Mouse (Mus musculus): ENCODE data around the gene Chd1.
A peak's percentile ranks its signal among the peaks of the same experiment; 100 is the strongest.
"Not testable (repeated sequence)": the region's sequence is repeated elsewhere in the genome, so short reads cannot be mapped to it uniquely, and the experiment has no call there.

The Chd1 gene

DNA sequence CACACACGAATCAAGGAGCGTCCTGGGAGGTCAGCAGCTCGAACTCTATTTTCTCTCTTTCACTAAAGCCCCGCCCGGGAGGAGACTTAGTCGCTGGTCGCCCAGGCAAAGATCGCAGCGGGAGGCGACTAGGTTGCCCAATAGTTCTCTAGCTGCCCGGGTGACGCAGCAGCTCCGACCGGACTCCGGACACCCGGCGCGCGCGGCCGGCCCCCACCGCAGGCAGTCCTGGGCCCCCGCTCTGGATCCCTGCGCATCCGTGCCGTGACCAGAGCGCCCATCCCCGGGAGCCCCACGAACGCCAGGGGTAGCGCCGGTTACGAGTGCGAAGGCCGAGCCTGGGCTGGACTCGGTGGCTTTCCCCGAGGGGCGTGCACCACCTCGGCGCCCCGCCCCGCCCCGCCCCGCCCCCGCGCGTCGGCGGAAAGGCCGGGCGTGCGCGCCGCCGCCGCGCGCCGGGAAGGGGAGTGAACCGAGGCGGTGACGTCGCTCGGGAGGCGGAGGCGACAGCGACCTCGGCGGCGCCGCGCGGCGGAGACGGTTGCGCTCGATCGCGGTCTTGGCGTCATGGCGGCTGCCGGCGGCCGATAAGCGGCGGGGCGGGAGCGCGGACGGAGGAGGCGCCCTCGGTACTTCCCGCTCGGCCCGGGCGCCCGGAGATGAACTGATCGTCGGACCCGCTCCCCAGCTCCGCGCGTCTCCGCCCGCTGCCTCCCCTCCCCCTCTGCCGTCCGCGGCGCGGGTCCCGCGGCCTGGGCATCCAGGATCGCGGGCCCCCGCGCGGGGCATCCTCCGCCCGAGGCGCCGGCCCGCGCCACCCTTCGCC is at the start of gene Chd1:
TSS of gene Chd1 (plus strand) at position 493 of the 826 bp plus-strand sequence.
- DNase-seq (ENCODE audit: extremely low read depth, insufficient read length, low spot score): peak; percentile 89

- no peak for DNase-seq (ENCODE audit: extremely low read depth, insufficient read length, low spot score)
Observed at GRCm38 (mm10) chr17:15656881-15657607, 47.7 kb upstream of the Chd1 start.

GRCm38 (mm10) chr17:15672870-15673269 is 31.9 kb upstream of the Chd1 start:
- no peak for DNase-seq (ENCODE audit: extremely low read depth, insufficient read length, low spot score)

DNA sequence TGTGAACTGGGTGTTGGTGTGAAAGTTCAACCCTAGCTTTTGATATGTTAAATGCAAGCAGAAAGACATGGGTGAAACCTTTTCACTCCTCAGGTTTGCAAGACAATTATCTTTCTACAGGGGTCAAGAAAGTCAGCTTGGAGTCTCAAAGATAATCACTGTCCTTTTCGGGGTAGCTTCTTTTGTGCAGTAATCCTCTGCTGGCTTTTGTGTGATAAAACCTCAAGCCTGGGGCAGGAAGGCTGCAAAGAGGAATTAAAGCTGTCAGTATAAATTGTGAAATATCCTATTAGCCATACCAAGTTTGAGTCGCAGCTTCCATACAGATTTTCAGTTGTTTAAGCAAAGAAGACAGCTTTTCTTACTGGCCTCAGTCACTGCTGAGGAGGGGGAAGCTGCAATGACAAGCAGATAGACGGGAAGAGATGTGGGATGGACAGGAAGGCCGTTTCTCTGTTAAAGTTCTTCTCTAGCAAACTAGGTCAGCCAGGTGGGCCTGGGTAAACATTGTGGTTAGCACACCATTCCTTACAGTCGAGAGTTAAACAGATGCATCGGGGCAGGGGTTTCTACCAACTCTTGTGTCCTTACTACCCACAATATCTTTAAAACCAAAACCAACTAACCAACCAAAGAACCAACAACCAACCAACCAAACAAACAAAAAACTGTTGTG is 26.7 kb upstream of the Chd1 start:
- no peak for DNase-seq (ENCODE audit: extremely low read depth, insufficient read length, low spot score)

- DNase-seq (ENCODE audit: extremely low read depth, insufficient read length, low spot score): no peak
Observed at GRCm38 (mm10) chr17:15679966-15680630, 24.7 kb upstream of the Chd1 start.

DNA sequence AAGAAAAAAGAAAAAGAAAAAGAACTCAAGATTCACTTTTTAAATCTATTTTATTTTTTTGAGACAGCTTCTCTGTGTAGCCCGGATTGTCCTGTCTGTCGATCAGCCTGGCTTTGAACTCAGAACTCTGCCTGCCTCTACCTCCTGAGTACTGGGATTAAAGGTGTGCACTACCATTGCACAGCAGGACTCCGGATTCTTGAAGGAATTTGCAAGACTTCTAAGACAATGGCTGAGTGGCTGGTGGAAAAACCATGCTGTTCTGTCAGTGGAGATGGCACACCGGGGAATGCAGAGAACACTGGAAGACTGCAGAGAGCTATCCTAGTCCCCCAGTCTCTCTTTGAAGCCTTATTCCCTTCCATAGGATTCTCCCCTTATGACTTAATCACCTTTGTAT is 24.1 kb upstream of the Chd1 start:
- DNase-seq (ENCODE audit: extremely low read depth, insufficient read length, low spot score): no peak

DNA sequence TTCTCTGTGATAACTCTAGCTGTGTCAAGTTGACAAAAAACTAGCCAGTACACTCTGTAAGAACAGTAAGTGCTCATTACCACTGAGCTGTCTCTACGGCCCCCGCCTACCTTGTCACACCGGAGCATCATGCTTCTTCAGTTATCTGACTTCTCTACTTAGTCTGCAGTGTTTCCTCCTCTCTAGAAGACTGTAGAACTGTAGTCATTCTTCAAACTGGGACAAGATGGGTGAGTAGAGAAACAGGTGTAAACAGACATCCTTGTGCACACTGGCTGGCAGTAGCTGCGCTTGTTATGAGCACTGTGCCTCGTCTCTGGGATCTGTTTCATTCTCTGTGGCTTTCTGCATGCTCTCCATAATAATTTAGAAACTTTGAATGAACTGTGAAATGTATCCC is 18.4 kb upstream of the Chd1 start:
- no peak for DNase-seq (ENCODE audit: extremely low read depth, insufficient read length, low spot score)

DNA sequence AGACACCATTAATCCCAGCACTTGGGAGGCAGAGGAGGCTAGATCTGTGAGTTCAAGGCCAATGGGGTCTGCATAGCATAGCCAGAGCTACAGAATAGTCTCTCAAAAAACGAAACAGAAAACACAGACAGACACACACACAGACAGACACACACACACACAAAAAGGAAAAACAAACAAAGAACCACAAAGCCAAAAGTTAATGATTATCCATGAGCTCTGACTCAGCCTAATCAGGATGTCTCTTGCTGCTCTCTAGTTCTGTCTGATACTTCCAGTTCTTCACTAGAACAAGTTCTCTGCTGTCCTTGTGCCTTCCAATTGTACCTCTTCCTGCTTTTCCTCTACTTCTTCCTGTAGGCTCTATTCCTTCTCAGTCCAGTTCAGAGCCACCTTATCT is 14.5 kb upstream of the Chd1 start:
- no peak for DNase-seq (ENCODE audit: extremely low read depth, insufficient read length, low spot score)

DNA sequence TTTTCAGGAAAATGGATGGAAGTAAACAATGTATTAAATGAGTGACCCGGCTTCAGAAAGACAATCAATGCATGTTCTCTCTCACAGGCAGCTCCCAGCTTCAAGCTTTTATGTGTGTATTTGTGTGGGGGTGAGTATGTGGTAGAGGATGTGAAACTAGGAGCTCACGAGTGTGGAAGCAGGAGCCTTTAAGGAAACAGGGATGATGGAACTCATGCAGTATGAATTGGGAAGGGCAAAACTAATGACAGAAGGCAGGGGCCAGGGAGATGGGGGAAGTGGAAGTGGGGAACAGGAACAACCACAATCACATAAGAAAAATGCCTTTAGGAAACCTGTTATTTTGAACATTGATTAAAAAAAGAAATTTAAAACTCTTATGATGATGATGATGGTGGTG is 9.2 kb upstream of the Chd1 start:
- no peak for DNase-seq (ENCODE audit: extremely low read depth, insufficient read length, low spot score)

DNA sequence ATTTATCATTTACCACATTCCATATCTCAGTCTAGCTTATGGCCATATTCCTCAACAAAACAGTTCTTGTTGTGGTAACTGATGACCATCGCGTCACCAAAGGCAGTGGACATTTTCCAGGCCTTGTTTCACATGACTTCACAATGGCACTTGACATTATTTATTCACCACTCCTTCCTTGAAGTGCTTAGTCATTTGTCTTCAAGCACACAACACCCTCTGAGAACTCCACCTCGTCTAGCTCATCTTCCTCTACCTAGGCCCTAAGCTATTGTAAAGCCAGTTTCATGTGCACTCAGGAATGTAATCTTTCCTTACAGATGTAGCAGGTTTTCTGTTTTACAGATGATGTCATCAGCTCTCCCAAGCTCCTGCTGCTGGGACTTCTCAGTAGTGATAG is 5.8 kb upstream of the Chd1 start:
- no peak for DNase-seq (ENCODE audit: extremely low read depth, insufficient read length, low spot score)

DNA sequence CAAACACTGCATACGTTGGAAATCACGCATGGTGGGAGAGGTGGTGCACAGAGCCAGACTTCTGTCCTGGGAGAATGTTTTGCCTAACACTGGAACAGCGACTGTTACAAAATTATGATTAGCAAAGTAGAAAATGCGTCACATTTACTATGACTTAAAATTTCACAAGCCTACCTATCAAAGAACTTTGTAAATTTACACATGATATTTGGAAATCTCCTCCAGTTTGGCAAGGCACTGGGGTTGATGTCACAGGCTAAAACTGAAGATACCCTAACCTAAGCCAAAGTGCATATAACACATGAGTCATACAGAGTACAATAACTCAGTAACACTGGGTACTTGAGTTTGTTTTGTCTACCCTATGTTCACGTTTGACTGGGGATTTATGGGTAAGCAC is 3.3 kb upstream of the Chd1 start:
- no peak for DNase-seq (ENCODE audit: extremely low read depth, insufficient read length, low spot score)

DNA sequence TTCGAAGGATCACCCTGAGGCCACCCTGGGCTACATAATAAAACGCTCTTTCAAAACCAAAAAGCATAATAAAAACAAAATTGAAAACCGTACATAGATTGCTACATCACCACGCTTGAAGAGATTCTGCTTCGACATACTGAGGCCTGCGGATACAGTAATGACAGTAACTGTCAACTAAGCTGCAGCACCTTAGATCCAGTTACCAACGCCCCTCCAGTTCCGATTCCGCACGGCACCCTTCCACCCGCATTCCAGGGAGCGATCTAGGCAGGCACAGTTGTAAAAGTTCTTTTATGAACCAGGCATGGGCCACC is 651 bp upstream of the Chd1 start:
- no peak for DNase-seq (ENCODE audit: extremely low read depth, insufficient read length, low spot score)

GRCm38 (mm10) chr17:15705303-15706284 is 827 bp downstream of the Chd1 start:
- DNase-seq (ENCODE audit: extremely low read depth, insufficient read length, low spot score): peak; percentile 53

- DNase-seq (ENCODE audit: extremely low read depth, insufficient read length, low spot score): no peak
Observed at GRCm38 (mm10) chr17:15714507-15714906, 9.7 kb downstream of the Chd1 start.

GRCm38 (mm10) chr17:15715013-15715902 is 10.5 kb downstream of the Chd1 start:
- no peak for DNase-seq (ENCODE audit: extremely low read depth, insufficient read length, low spot score)

DNA sequence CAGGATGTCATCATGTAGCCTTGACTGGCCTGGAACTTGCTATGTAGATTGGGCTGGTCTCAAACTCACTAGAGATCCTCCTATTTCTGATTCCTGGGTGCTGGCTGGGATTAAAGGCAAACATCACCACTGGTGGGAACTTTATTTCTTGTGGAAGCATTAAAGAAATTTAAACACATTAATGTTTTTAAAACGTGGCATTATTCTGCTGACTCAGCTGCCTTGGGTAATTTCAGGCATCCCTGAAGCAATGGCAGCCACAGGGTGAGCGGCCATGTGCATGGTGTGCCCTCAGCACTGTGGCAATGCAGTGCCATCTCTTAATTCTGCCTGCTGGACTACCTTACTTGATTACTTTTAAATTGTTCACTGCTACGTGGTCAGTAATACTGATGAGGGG is 11.2 kb downstream of the Chd1 start:
- no peak for DNase-seq (ENCODE audit: extremely low read depth, insufficient read length, low spot score)

- DNase-seq (ENCODE audit: extremely low read depth, insufficient read length, low spot score): no peak
Observed at GRCm38 (mm10) chr17:15720841-15721240, 16.1 kb downstream of the Chd1 start.

DNA sequence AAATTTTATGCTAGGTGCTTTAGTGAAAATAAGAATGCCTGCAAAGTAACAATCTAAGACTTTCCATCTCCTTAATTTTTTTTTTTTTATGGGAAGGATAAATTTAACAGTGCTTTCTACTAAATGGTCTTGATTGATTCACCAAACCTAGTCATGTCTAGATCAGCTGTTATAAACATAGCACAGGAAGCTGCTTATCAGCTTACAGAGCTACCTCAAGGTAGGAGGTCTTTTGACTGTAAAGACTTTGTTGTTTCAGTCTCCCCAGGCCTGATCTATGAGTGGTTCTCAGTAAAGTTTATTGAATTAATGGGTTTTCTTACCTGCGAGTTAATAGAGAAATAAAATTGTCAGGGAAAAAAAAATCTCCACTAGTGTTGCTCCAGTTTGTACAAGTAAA is 18.5 kb downstream of the Chd1 start:
- DNase-seq (ENCODE audit: extremely low read depth, insufficient read length, low spot score): no peak

- DNase-seq (ENCODE audit: extremely low read depth, insufficient read length, low spot score): not testable (repeated sequence)
Observed at GRCm38 (mm10) chr17:15723866-15724475, 19.2 kb downstream of the Chd1 start.

Measured in 3134 (cell line).